15 mouse cellular contexts compared by ENCODE assay signal in genomic region chr2:135106649-135107048, GRCm38 (mm10).
"Had no signal": no experiment of that assay in that cellular context is flagged by ENCODE, and none has a peak within 500 bp of the region (broad histone marks: within the 10 kb centered on the region; RNA-seq: fewer than 3 reads in every experiment).

No protein-coding gene starts in this region.

- H3K4me2 ChIP-seq: neural tube, embryonic 15.5 days; stomach, embryonic 15.5 days had no signal

- H3K27ac ChIP-seq: neural tube, embryonic 15.5 days; stomach, embryonic 15.5 days; stomach, postnatal 0 days had no signal

- H3K4me3 ChIP-seq: neural tube, embryonic 15.5 days; stomach, embryonic 15.5 days had no signal

- H3K9ac ChIP-seq: neural tube, embryonic 15.5 days; stomach, embryonic 15.5 days had no signal

- DNase-seq: retina, postnatal 1 day; right cerebral cortex, adult 18-20 months; right cerebral cortex, postnatal 14 days; right cerebral cortex, postnatal 25 days; right cerebral cortex, postnatal 4 days; spleen, adult 18-20 months; thymus, adult 18-20 months; thymus, adult 2 months; thymus, postnatal 14 days; thymus, postnatal 25 days; thymus, postnatal 36 days; thymus, postnatal 4 days had no signal

- H3K9me3 ChIP-seq: neural tube, embryonic 15.5 days; stomach, embryonic 15.5 days had no signal

- H3K4me1 ChIP-seq: neural tube, embryonic 15.5 days; stomach, embryonic 15.5 days had no signal

- H3K27me3 ChIP-seq: neural tube, embryonic 15.5 days; stomach, embryonic 15.5 days had no signal

- H3K36me3 ChIP-seq: neural tube, embryonic 15.5 days; stomach, embryonic 15.5 days had no signal
